Comparison of ENCODE assay signal across 19 mouse cellular contexts in the genomic region with DNA sequence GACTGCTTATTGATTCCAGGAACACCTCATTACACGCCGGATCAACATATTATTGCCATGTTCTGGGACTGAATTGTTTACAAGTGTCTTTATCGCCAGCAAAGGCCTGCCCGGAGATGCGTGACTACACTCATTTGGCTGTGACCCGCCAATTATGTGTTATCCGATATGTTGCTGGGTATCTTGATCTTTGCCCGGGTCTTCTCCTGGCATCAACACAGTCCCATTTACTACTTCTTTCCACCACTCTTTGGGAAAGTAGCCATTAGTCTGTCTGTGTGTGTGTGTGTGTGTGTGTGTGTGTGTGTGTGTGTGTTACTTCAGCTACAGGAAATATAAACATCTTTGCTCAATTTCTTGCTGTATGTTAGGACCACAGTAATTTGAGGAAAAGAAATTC. TPM values are rescaled to one million over a fixed set of nuclear protein-coding genes. Genes with fewer than 3 reads are reported as not detected.
DNase-seq lines count a peak whose midpoint lies in the region; ATAC-seq lines count a peak whose summit lies in the region.
"Had no signal": no experiment of that assay in that cellular context is flagged by ENCODE, and none has a peak within 500 bp of the region (broad histone marks: within the 10 kb centered on the region; RNA-seq: fewer than 3 reads in every experiment).

No protein-coding gene starts in this region.

- H3K9ac ChIP-seq in heart, embryonic 16.5 days (ENCODE audit: low read length) = no peak overlapping the region
- H3K9ac ChIP-seq in forebrain, embryonic 12.5 days = no peak overlapping the region
- H3K9ac ChIP-seq in forebrain, embryonic 15.5 days (replicated peaks) = no peak overlapping the region
- no peak overlapping the region for H3K9ac ChIP-seq in hindbrain, embryonic 16.5 days (ENCODE audit: low read depth, low read length)
- H3K9ac ChIP-seq: liver, embryonic 14.5 days had no signal

- 66% methylated on average over 8 of the region's 8 CpGs for WGBS in heart, embryonic 16.5 days
- WGBS in heart, embryonic 10.5 days = 63% methylated on average over 8 of the region's 8 CpGs
- 46% methylated on average over 8 of the region's 8 CpGs for WGBS in forebrain, embryonic 12.5 days
- 37% methylated on average over 8 of the region's 8 CpGs for WGBS in forebrain, embryonic 15.5 days
- WGBS in hindbrain, embryonic 16.5 days = 33% methylated on average over 8 of the region's 8 CpGs

- peak overlapping the region; percentile 14; the same call in 1 of the 2 replicates for H3K4me2 ChIP-seq in heart, embryonic 16.5 days (ENCODE audit: low read depth, low read length)
- H3K4me2 ChIP-seq in forebrain, embryonic 12.5 days = 0 out of 2 replicates have a peak overlapping the region, but pooled peaks have one; percentile 27
- no peak overlapping the region; the same call in 1 of the 2 replicates for H3K4me2 ChIP-seq in forebrain, embryonic 15.5 days (replicated peaks)
- peak overlapping the region; percentile 35 for H3K4me2 ChIP-seq in hindbrain, embryonic 16.5 days (ENCODE audit: low read length)

- no peaks in the 10 kb centered on the region for H3K36me3 ChIP-seq in heart, embryonic 16.5 days (ENCODE audit: control insufficient read depth, insufficient read depth)
- H3K36me3 ChIP-seq in heart, embryonic 10.5 days = no peaks in the 10 kb centered on the region
- no peaks in the 10 kb centered on the region for H3K36me3 ChIP-seq in forebrain, embryonic 12.5 days (replicated peaks)
- H3K36me3 ChIP-seq in forebrain, embryonic 15.5 days = no peaks in the 10 kb centered on the region
- no peaks in the 10 kb centered on the region for H3K36me3 ChIP-seq in hindbrain, embryonic 16.5 days (ENCODE audit: control insufficient read depth, insufficient read depth, low read length)

- DNase-seq in heart, embryonic 10.5 days (ENCODE audit: low spot score) = no peak
- DNase-seq in gastrocnemius, postnatal 10 days = no peak
- no peak for DNase-seq in layer of hippocampus, adult 9-10 months (ENCODE audit: low spot score)
- no peak for DNase-seq in left cerebral cortex, adult 9 months (ENCODE audit: low spot score in 2 of 2)
- DNase-seq: adrenal gland, adult 8-10 months; cerebellum, adult 18-20 months; gastrocnemius, postnatal 36 days; heart, postnatal 4 days; kidney, adult 11 months; kidney, postnatal 25 days; left cerebral cortex, postnatal 4 days; lung, postnatal 14 days; thymus, postnatal 25 days had no signal

- H3K27me3 ChIP-seq in heart, embryonic 16.5 days (ENCODE audit: control insufficient read depth, insufficient read depth, low read length) = peaks cover 20% of the 10 kb centered on the region
- peaks cover 32% of the 10 kb centered on the region; the same call in 1 of the 2 replicates for H3K27me3 ChIP-seq in heart, embryonic 10.5 days (ENCODE audit: insufficient read depth, poor library complexity, severe bottlenecking)
- H3K27me3 ChIP-seq in forebrain, embryonic 12.5 days = peaks cover 52% of the 10 kb centered on the region
- peaks cover 25% of the 10 kb centered on the region; the same call in 1 of the 2 replicates for H3K27me3 ChIP-seq in forebrain, embryonic 15.5 days
- peaks cover 14% of the 10 kb centered on the region for H3K27me3 ChIP-seq in hindbrain, embryonic 16.5 days (replicated peaks; ENCODE audit: control insufficient read depth, insufficient read depth, low read length)

- peaks cover 6% of the 10 kb centered on the region; the same call in 1 of the 2 replicates for H3K4me1 ChIP-seq in heart, embryonic 16.5 days (ENCODE audit: control insufficient read depth, insufficient read depth, low read length)
- H3K4me1 ChIP-seq in heart, embryonic 10.5 days = peaks cover 8% of the 10 kb centered on the region
- H3K4me1 ChIP-seq in forebrain, embryonic 12.5 days = peaks cover 15% of the 10 kb centered on the region
- H3K4me1 ChIP-seq in forebrain, embryonic 15.5 days = peaks cover 12% of the 10 kb centered on the region
- peaks cover 6% of the 10 kb centered on the region for H3K4me1 ChIP-seq in hindbrain, embryonic 16.5 days (ENCODE audit: control insufficient read depth, insufficient read depth, low read depth, low read length)

- no peak overlapping the region for H3K4me3 ChIP-seq in heart, embryonic 16.5 days (ENCODE audit: low read length)
- H3K4me3 ChIP-seq in heart, embryonic 10.5 days = no peak overlapping the region
- no peak overlapping the region for H3K4me3 ChIP-seq in forebrain, embryonic 12.5 days (replicated peaks)
- no peak overlapping the region for H3K4me3 ChIP-seq in forebrain, embryonic 15.5 days
- H3K4me3 ChIP-seq in hindbrain, embryonic 16.5 days (ENCODE audit: low read length) = no peak overlapping the region

- H3K9me3 ChIP-seq in heart, embryonic 16.5 days (replicated peaks; ENCODE audit: control insufficient read depth, low read length) = no peaks in the 10 kb centered on the region
- H3K9me3 ChIP-seq in heart, embryonic 10.5 days = no peaks in the 10 kb centered on the region
- H3K9me3 ChIP-seq in forebrain, embryonic 12.5 days = no peaks in the 10 kb centered on the region
- H3K9me3 ChIP-seq in forebrain, embryonic 15.5 days = no peaks in the 10 kb centered on the region
- no peaks in the 10 kb centered on the region for H3K9me3 ChIP-seq in hindbrain, embryonic 16.5 days (ENCODE audit: control insufficient read depth, low read length)

- no peak for ATAC-seq in heart, embryonic 16.5 days (replicated peaks; ENCODE audit: extremely low read depth, insufficient read depth, low FRiP score)
- ATAC-seq in forebrain, embryonic 12.5 days (ENCODE audit: low FRiP score) = no peak; the same call in none of the 2 replicates
- peak; percentile 11; the same call in 1 of the 2 replicates for ATAC-seq in forebrain, embryonic 15.5 days (replicated peaks)
- no peak for ATAC-seq in hindbrain, embryonic 16.5 days

- H3K27ac ChIP-seq in heart, embryonic 16.5 days (ENCODE audit: low read length) = no peak overlapping the region
- no peak overlapping the region for H3K27ac ChIP-seq in heart, embryonic 10.5 days
- peak overlapping the region; percentile 53; the same call in 1 of the 2 replicates for H3K27ac ChIP-seq in forebrain, embryonic 12.5 days
- 0 out of 2 replicates have a peak overlapping the region, but pooled peaks have one; percentile 41 for H3K27ac ChIP-seq in forebrain, embryonic 15.5 days (replicated peaks)
- H3K27ac ChIP-seq in hindbrain, embryonic 16.5 days (ENCODE audit: low read depth, low read length) = no peak overlapping the region
- H3K27ac ChIP-seq: liver, embryonic 14.5 days; stomach, postnatal 0 days had no signal

RNA-seq across cellular contexts. Expression of gene Kiz, which starts 31.6 kb away (rescaled TPM):
- polyA plus RNA-seq in heart, embryonic 16.5 days (2015; fragmentation: Nextera tagmentation; extraction: Ambion mirVana) = 31.1 and 32.9 TPM in 2 replicates
- polyA plus RNA-seq in heart, embryonic 10.5 days (2016; fragmentation: Nextera tagmentation; extraction: Ambion mirVana) = 18.7 and 20.8 TPM in 2 replicates
- polyA plus RNA-seq in forebrain, embryonic 12.5 days (2016; fragmentation: Nextera tagmentation; extraction: Ambion mirVana) = 29.2 and 31.5 TPM in 2 replicates
- 23.4 and 26.4 TPM in 2 replicates for polyA plus RNA-seq in forebrain, embryonic 15.5 days (2015; fragmentation: Nextera tagmentation; extraction: Ambion mirVana)
- polyA plus RNA-seq in hindbrain, embryonic 16.5 days (2015; fragmentation: Nextera tagmentation; extraction: Ambion mirVana) = 22.9 and 23.1 TPM in 2 replicates
- total RNA-seq in gastrocnemius, postnatal 10 days (2021) = 10 to 100 TPM; 19.5 to 23.8 TPM

Comparison
In these comparisons a context has a peak if more than half of its experiments do, and no peak if none do; other contexts are left out.
1. H3K27ac ChIP-seq: peak in forebrain, embryonic 12.5 days (single experiment) and forebrain, embryonic 15.5 days (single experiment); none in heart, embryonic 16.5 days (single experiment), heart, embryonic 10.5 days (single experiment) and hindbrain, embryonic 16.5 days (single experiment).